ENCODE assay signal across 18 mouse cellular contexts in the genomic region with DNA sequence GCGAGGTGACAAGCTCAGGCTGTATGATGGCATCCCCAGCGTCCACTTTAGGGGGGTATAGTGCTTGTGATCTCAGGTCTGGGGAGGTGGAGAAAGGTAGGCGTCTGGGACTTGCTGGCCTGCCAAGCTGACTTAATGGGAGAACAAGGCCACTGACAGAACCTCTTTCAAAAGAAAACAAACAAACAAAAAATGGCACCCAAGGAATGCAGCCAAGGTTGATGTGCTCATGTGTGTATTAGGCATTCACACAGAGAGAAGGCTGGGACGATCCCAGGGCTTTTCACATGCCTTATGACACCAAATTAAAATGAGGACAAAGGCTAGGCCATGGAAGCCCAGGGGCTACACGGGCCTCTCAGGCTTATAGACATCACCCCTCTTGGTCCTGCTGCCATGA.
"Had no signal": no experiment of that assay in that cellular context is flagged by ENCODE, and none has a peak within 500 bp of the region (broad histone marks: within the 10 kb centered on the region; RNA-seq: fewer than 3 reads in every experiment).

No protein-coding gene starts in this region.

- H3K27ac ChIP-seq: liver, embryonic 14.5 days; midbrain, embryonic 10.5 days; neural tube, embryonic 15.5 days; stomach, embryonic 15.5 days; stomach, postnatal 0 days had no signal

- H3K4me3 ChIP-seq: midbrain, embryonic 10.5 days; midbrain, embryonic 12.5 days; myocyte; neural tube, embryonic 13.5 days; neural tube, embryonic 15.5 days; stomach, embryonic 15.5 days had no signal

- H3K9ac ChIP-seq: liver, embryonic 14.5 days; lung, embryonic 14.5 days; midbrain, embryonic 12.5 days; neural tube, embryonic 13.5 days; neural tube, embryonic 15.5 days; stomach, embryonic 15.5 days had no signal

- H3K9me3 ChIP-seq: midbrain, embryonic 10.5 days; midbrain, embryonic 12.5 days; neural tube, embryonic 13.5 days; neural tube, embryonic 15.5 days; stomach, embryonic 15.5 days had no signal

- DNase-seq: lung, adult 18-20 months; lung, embryonic 14.5 days; lung, postnatal 10 days; lung, postnatal 4 days; right cerebral cortex, postnatal 14 days; spleen, adult 18-20 months; thymus, adult 2 months; thymus, postnatal 25 days; thymus, postnatal 4 days had no signal

- H3K27me3 ChIP-seq: midbrain, embryonic 12.5 days; neural tube, embryonic 13.5 days; neural tube, embryonic 15.5 days; stomach, embryonic 15.5 days had no signal

- ATAC-seq: midbrain, embryonic 16.5 days had no signal

- H3K36me3 ChIP-seq: midbrain, embryonic 12.5 days; neural tube, embryonic 13.5 days; neural tube, embryonic 15.5 days; stomach, embryonic 15.5 days had no signal

- H3K4me2 ChIP-seq: lung, embryonic 14.5 days; midbrain, embryonic 12.5 days; neural tube, embryonic 13.5 days; neural tube, embryonic 15.5 days; stomach, embryonic 15.5 days had no signal
